Mouse (Mus musculus) thymus, adult 2 months (tissue): ENCODE data around the gene N4bp2l2. TPM values are rescaled to one million over a fixed set of nuclear protein-coding genes. Genes with fewer than 3 reads are reported as not detected.
"Not testable (repeated sequence)": the region's sequence is repeated elsewhere in the genome, so short reads cannot be mapped to it uniquely, and the experiment has no call there.

Source experiments
- DNase-seq: peaks from one replicate; pipeline ENCODE4 v3.0.0; 2021
- H3K27ac ChIP-seq: fragments of 200-500 bp; 2 replicates; pipeline ENCODE4 v1.5.1; 2012; ENCODE audit warnings: low read length, control low read depth; ENCODE audit not compliant: control insufficient read depth, insufficient read depth
- H3K27me3 ChIP-seq: fragments of 200-500 bp; 2 replicates; pipeline ENCODE4 v1.6.1; 2012; ENCODE audit warnings: mild to moderate bottlenecking, low read length, moderate library complexity, mixed read lengths; ENCODE audit not compliant: control insufficient read depth, insufficient read depth
- H3K36me3 ChIP-seq: fragments of 200-500 bp; 2 replicates; pipeline ENCODE4 v1.6.1; 2012; ENCODE audit warnings: mild to moderate bottlenecking, low read length, moderate library complexity; ENCODE audit not compliant: control insufficient read depth, insufficient read depth
- H3K4me1 ChIP-seq: fragments of 200-500 bp; replicated peaks from 2 replicates; pipeline ENCODE4 v1.6.1; 2012; ENCODE audit warnings: low read length; ENCODE audit not compliant: control insufficient read depth, insufficient read depth
- H3K4me3 ChIP-seq: fragments of 200-500 bp; 2 replicates; pipeline ENCODE4 v1.5.1; 2012; ENCODE audit warnings: mild to moderate bottlenecking, low read length, control low read depth, moderate library complexity; ENCODE audit not compliant: control insufficient read depth, insufficient read depth
- CTCF ChIP-seq: fragments of 200-500 bp; IDR thresholded peaks from 2 replicates; pipeline ENCODE4 v1.5.1; 2012; ENCODE audit warnings: mild to moderate bottlenecking, control low read depth, low read length, moderate library complexity, borderline replicate concordance; ENCODE audit not compliant: control insufficient read depth, poor library complexity, insufficient read depth; ENCODE audit errors: extremely low read depth
- POLR2A ChIP-seq: fragments of 200-500 bp; IDR thresholded peaks from 2 replicates; pipeline ENCODE4 v1.6.1; 2012; ENCODE audit warnings: mild to moderate bottlenecking, low read length, control low read depth, moderate library complexity; ENCODE audit not compliant: control insufficient read depth, poor library complexity, insufficient read depth; ENCODE audit errors: extremely low read depth
- WGBS: fragments of 180-500 bp; shearing (Covaris S2); methylation state at CpG from one replicate; pipeline ENCODE4 v1.1.7; 2018; 5-methylcytosine and 5-hydroxymethylcytosine counted together
- polyA plus RNA-seq: library from polyadenylated mRNA; depleted of rRNA; stranded (reverse); fragments of >200 nt; gene quantifications from 2 replicates; pipeline ENCODE4 v1.2.3, GENCODE M21; 2012

N4bp2l2 gene
- polyA plus RNA-seq, 1 experiment, result 13.1 TPM

DNA sequence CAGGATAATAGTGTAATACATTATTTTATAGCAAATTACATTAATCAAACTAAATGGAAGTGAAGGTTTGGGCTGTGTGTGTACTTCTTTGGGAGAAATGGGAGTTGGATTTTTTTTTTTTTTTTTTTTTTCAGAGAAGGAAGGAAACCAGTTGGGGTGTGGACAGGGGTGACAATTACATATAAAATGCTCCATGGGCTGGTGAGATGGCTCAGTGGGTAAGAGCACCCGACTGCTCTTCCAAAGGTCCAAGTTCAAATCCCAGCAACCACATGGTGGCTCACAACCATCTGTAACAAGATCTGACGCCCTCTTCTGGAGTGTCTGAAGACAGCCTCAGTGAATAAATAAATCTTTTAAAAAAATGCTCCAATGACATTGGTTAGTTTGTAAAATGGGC, 13.4 kb downstream of the N4bp2l2 start:
- Histone ChIP-seq H3K27ac (no peak overlapping the region), H3K27me3 (no peaks in the 10 kb centered on the region), H3K4me1 (no peaks in the 10 kb centered on the region), H3K36me3 (peaks cover 21% of the 10 kb centered on the region), H3K4me3 (no peak overlapping the region)
- WGBS, result 87% methylated on average over 2 of the region's 2 CpGs
- TF ChIP-seq POLR2A (no peak), CTCF (no peak)
- DNase-seq, result no peak

- WGBS, result 97% methylated on average over 4 of the region's 4 CpGs
- no peak overlapping the region for H3K4me3 ChIP-seq
- no peaks in the 10 kb centered on the region for H3K27me3 ChIP-seq
- peaks cover 71% of the 10 kb centered on the region for H3K36me3 ChIP-seq
- DNase-seq, result no peak
- no peaks in the 10 kb centered on the region for H3K4me1 ChIP-seq
- H3K27ac ChIP-seq, result no peak overlapping the region
- no peak for TF ChIP-seq POLR2A
- TF ChIP-seq CTCF, result no peak
These were observed 21.1 kb downstream of the N4bp2l2 start for GRCm38 (mm10) chr5:150644926-150645325.

DNA sequence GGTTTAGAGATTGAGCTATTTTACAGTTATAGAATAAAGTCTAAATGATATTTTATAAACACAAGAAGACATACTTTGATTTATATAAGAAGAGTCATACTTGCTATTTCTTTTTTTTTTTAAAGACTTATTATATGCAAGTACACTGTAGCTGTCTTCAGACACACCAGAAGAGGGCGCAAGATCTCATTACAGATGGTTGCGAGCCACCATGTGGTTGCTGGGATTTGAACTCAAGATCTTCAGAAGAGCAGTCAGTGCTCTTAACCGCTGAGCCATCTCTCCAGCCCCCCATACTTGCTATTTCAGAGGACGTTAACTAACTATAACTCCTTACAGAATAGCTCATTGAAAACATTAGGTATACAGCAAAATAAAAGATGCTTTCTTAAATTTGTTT, 22.6 kb downstream of the N4bp2l2 start:
- H3K27ac ChIP-seq, H3K4me3 ChIP-seq, DNase-seq, H3K4me1 ChIP-seq, H3K27me3 ChIP-seq: not testable (repeated sequence)
- peaks cover 63% of the 10 kb centered on the region for H3K36me3 ChIP-seq
- 97% methylated on average over 4 of the region's 4 CpGs for WGBS

GRCm38 (mm10) chr5:150641440-150641839, 24.5 kb downstream of the N4bp2l2 start:
- H3K27ac ChIP-seq, result no peak overlapping the region
- H3K4me3 ChIP-seq, result no peak overlapping the region
- H3K4me1 ChIP-seq, result no peaks in the 10 kb centered on the region
- no peak for DNase-seq
- TF ChIP-seq POLR2A, result no peak
- no peak for TF ChIP-seq CTCF
- H3K36me3 ChIP-seq, result peaks cover 65% of the 10 kb centered on the region
- WGBS, result 98% methylated on average over 3 of the region's 3 CpGs
- no peaks in the 10 kb centered on the region for H3K27me3 ChIP-seq

DNA sequence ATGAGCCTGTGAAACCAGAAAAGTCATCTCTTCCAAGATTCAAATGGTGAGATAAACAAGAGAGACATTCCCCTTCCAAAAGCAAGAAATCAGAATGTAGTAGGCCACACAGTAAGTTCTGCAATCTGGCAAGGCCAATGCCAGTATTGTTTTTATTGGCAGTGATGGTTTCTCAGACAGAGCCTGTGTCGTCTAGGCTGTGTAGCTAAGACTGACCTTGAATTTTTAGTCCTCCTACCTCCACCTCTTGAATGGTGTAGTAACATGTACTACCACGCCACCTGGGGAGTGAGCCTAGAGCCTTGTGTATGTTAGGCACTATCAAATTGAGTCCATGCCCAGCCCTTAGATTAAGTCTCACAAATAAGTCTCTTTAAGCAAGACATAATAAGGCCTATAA, 36.3 kb downstream of the N4bp2l2 start:
- Histone ChIP-seq H3K4me3 (no peak overlapping the region), H3K4me1 (no peaks in the 10 kb centered on the region), H3K36me3 (0 out of 2 replicates have a peak, but pooled peaks cover 4% of the 10 kb centered on the region), H3K27me3 (no peaks in the 10 kb centered on the region), H3K27ac (no peak overlapping the region)
- 91% methylated on average over 2 of the region's 2 CpGs for WGBS
- TF ChIP-seq POLR2A, result no peak
- no peak for TF ChIP-seq CTCF
- no peak for DNase-seq

- WGBS, result 98% methylated on average over 1 of the region's 1 CpGs
These were observed 36.7 kb downstream of the N4bp2l2 start for GRCm38 (mm10) chr5:150629272-150629671.

DNA sequence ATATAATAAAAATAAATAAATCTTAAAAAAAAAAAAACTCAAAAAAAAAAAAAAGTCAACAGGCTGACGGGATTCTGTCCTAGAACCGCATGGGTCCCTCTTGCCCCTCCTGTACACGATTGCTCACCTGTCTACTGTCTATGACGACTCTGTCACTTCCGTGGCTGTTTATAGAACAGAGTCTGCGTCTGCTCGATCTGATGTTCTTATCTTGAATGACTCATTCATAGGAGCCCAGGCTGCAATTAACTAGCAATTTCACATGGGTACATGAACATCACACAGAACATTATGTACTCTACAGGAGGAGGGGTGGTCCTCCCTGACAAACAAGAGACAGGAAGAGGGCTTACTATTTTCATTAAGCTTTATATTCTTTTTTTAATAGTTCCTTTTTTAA, 40.5 kb downstream of the N4bp2l2 start:
- H3K27me3 ChIP-seq, result no peaks in the 10 kb centered on the region
- no peak overlapping the region for H3K4me3 ChIP-seq
- no peaks in the 10 kb centered on the region for H3K4me1 ChIP-seq
- no peak overlapping the region for H3K27ac ChIP-seq
- TF ChIP-seq CTCF (no peak), POLR2A (no peak)
- 96% methylated on average over 7 of the region's 7 CpGs for WGBS
- no peaks in the 10 kb centered on the region for H3K36me3 ChIP-seq
- DNase-seq, result no peak

More at GRCm38 (mm10) chr5:150629272-150629671, 36.7 kb downstream of the N4bp2l2 start:
- TF ChIP-seq POLR2A, result no peak
- TF ChIP-seq CTCF, result no peak
- Histone ChIP-seq H3K4me3 (no peak overlapping the region), H3K36me3 (0 out of 2 replicates have a peak, but pooled peaks cover under 1% of the 10 kb centered on the region), H3K27ac (no peak overlapping the region), H3K27me3 (no peaks in the 10 kb centered on the region), H3K4me1 (no peaks in the 10 kb centered on the region)
- DNase-seq, result no peak
